Mouse (Mus musculus) brain, adult 2 months (tissue): ENCODE data around the gene Nkx6-2.

Experiments used
- DNase-seq: peaks from one replicate; pipeline ENCODE4 v3.0.0; 2011; ENCODE audit warnings: low read depth, low spot score

The Nkx6-2 gene

DNA sequence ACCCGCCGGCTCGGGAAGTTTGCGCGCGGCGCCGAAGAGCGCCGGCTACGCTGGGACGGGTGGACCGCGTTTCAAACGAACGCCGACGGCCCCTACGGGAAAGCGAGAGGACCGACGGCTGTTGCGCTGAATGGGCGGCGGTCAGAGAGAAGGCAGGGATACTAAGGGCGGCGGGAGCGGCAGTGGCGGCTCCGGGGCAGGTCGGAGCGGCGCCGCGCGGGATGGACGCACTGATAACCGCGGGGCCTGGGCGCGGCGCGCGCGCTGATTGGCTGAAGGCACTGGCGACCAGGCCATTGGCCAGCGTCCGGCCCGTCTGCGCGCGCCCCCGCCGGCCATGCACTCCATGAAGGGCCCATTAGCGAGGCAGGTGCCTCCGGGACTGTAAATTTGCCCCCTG is at the start of gene Nkx6-2:
Gene Nkx6-2, minus strand, starts transcription at position 203 of the 400 bp plus-strand sequence.
- DNase-seq: peak; percentile 76

DNA sequence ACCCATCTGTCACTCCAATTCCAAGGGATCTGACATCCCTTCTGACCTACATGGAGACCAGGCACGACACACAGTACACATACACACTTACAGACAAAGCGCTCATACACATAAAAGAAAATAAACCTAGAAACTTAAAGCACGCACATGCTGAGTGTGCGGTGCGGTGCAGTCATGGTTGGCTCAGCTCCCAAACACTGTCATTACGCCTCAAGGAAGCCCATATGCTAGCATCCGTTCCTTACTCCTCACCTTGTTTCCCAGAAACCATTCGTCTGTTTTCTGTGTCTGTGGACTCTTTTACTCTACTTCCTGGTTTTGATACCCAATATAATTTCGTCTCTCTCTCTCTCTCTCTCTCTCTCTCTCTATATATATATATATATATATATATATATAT is 42.6 kb upstream of the Nkx6-2 start:
- DNase-seq: peak; percentile 18

DNA sequence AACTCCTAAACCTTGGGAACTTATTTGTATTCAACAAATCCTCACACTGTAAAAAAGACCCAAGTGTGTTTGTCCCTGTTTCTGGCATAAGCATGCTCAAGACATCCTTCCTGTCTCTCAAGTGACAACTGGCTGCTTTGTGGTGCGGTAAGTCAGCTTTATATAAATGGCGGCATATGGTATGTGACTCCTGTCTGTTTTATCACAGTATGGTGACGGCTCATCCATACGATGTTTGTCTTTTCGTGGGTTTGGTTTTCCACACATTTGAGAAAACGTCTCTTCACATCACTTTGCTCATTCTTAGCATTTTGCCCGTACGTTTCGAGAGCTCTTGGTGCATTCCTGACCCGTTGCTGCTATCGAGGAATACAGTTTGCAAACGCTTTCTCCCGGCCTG is 40.0 kb upstream of the Nkx6-2 start:
- DNase-seq: peak; percentile 24

DNA sequence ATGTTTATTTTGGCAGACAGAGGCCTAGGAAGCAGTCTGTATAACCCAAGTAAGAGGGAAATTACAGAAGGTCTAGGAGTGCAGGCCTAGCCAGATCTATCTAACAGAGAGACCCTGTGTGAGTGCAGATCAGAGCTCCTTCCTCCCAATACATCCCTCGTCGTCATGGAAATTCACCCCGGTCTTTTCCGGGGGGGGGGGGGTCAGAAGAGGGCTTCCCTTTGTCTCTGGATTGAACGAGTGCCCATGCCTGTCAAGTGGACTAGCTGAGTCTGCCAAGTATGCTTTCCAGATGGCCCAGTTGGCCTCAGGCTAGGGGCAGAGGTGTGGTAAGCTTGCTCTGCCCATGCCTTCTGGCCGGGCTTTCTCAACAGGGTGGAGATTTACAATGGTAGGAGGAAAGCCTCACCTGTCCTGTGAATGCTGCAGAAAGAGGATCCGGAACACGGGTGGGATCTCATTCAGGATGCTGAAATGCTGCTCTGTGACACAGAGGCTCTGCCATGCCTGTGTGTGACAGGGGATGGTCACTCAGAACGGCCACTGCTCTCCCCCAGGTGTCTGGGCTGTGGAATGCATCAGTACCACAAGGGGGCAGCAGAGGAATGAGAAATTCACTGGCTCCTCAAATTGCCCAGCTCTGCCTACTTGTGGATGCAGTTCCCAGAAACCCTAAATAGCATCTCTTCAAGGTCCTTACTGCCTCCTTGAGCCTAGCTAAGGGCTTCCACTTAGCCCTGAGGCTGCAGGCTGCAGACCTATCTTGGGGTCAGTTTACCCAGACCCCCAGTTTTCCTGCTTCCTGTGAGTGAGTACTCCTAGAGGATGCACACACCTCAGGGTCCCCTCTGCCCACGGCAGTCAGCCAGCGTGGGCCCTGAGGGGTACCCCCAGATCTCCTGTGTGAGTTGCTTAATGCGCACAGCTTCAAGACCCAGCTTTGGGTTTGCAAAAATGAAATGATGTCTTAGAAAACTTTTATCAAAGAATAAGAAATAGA is 33.5 kb upstream of the Nkx6-2 start:
- DNase-seq: peak; percentile 91

DNA sequence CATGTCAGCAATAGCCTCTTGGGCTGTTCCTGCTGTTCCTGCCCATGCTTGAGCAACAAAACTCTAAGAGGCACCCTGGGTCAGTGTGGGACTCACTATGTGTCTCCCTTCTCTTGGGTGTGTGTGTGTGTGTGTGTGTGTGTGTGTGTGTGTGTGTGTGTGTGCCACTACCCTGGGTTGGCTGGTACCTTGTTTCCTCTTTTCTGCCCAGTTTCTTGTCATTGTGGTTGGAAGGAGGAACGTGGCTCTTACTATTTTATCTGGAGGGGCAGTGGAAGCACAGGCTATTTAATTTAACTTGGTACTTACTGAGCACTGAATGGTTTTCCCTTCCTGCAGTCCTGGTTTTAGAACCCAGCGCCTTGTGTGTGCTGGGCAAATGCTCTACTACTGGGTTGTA is 27.7 kb upstream of the Nkx6-2 start:
- DNase-seq: no peak

DNA sequence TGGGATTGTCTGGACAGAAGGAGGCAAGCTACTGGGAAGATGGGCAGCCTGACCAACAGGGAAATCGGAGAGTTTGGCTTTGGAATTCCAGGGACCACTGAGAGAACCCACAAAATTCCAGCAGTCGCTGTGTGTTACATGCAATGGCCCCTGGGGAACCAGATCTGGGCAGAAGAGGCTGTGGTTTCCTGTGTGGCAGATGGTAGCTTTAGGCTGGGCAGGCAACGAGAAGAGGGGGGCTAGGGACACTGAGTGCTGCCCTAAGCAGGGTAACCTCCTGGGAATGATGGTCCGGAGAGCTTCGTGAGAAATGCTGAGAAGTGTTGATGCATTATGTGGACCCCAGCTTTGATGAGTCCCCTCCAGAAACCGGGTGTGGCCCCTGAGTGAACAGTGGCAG is 13.3 kb upstream of the Nkx6-2 start:
- no peak for DNase-seq

DNA sequence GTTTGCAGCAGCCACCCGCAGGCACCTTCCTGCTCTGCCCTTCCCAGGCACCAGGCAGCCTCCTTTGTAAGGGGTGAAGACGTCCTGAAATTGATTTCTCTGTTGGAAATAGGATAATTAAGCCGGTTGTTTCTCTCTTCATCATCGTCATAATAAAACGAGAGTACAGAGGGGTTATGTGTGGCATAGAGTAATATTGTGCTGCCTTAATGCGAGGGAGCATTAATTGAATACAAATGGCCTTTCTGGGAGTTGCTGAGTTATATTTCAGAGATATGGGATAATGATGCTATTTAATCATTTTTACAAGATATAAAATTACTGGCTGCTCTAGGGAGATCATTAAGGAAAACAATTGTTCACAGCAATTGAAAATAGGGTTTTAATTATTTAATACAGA is 12.7 kb upstream of the Nkx6-2 start:
- no peak for DNase-seq

DNA sequence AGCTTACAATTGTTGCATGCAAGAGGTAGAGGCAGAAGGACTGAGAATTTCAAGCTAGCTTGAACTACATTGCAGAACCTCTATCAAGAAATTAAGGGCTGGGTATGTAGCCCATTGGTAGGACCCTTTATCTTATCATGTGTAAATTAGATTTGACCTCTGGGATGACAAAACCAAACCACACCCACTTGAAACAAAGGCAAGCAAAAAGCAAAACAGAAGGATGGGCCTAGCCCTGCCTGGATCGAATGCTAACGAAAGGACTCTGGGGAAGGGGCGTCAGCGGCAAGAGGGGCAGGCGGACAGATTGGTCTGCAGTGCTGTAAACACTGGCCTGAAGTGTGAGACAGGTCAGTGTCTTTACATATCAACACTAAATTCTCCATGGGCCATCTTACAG is 8.7 kb upstream of the Nkx6-2 start:
- no peak for DNase-seq

DNA sequence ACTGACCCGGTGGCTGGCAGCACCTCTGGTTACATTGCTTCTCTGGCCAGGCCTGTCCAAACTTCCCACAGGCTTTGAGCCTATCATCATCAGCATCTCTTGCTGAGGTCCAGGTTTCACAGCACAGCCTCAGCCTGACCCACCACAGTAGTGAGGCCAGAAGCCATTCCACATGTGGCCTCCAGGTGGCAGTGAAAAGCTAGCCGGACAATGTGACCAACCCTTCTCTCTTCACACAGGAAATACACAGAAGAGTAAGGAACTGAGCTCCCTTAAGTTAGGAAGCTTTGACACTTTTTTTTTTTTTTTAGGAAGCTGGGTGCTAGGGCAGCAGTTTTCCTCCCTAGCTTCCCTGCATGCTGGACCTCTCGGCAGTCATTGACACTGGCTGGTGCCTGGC is 7.7 kb upstream of the Nkx6-2 start:
- peak; percentile 65 for DNase-seq

DNA sequence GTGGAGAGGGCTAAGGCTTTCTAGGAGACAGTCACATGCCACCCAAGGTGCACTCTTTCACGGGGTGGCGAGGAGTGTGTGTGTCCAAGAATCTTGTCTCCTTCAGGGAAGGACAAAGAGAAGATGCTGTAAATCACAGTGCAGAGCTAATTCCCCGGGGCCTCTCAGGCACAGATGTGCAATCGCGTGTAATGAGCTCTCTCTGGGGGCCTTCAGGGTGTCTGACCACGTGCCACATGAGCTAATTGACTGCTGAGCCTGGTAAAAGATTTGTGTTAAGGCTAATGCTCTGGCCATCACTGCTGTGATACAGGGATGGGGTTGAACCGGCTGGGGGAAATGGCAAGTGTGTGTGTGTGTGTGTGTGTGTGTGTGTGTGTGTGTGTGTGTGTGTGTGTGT is 5.3 kb upstream of the Nkx6-2 start:
- DNase-seq: no peak

DNA sequence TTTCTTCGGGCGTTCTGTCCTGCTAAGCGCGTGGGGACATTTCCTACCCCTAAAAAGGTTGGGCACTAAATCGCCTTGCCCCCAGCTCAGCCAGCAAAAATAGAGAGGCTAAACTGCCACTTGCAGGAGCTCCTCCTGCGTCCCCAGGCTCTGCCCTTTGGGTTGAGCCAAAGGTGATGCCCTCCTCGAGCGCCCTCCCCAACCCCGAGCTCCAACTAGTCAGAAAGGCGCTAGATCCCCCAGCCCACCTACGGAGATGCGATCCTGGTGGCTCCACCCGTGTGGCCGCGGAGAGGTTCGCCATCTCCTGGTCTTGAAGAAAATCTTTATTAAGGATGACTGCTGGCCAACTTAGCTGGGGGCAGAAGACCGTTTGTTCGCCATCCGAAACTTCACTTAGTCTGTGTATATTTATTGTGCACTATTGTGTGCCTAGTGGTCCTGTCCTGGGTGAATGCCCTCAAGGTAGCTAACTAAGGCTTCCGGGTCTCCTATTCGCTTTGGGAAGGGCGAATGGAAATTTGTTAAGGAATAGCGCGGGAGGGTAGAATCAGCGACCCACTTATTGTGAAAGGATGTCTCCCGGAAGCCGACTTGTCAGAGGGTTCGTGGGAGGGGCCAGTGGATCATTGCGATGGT is 2.7 kb upstream of the Nkx6-2 start:
- no peak for DNase-seq

DNA sequence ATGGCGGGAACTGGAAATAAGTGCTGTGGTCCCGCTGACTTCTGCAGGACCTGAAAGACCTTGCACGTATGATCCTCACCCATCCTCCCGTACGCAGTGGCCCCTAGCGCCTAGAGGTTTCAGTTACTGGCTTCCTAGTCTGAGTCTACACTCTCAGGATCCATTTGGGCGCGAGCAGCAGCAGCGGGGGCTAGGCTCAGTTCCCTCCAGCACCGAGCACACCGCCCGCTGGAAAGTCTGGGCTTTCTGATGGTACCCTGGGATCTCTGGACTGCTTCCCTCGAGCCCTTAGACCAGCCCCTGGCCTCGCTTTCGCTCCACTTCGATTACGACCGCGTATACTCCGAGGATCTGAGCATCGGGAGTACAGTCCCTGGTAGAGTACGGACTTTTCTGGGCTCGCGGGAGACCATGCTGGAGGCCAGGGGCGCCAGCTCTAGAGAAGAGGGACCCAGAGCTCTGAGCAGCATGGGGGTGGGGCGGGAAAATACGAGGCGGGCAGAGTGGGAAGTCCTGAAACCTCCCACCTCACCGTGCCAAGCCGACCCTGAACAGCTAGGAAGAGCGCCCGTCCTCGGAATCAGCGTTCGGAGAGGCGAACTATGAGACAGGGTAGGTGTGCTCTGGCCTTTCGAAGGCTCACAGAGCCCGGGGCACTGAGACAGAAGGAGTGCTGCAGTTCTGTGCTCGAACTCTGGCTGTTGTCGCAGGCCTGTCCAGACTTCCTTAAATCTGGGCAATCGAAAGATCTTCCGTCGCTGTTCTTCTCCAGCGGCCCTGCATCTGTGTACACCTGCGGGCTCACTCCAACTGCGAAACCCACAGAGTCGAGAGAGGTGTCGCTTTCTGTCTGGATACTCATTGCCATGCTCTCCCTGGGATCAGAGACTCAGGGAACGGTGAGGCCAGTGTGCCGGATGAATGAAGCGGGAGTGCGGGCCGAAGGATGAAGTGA is 1.9 kb upstream of the Nkx6-2 start:
- no peak for DNase-seq

DNA sequence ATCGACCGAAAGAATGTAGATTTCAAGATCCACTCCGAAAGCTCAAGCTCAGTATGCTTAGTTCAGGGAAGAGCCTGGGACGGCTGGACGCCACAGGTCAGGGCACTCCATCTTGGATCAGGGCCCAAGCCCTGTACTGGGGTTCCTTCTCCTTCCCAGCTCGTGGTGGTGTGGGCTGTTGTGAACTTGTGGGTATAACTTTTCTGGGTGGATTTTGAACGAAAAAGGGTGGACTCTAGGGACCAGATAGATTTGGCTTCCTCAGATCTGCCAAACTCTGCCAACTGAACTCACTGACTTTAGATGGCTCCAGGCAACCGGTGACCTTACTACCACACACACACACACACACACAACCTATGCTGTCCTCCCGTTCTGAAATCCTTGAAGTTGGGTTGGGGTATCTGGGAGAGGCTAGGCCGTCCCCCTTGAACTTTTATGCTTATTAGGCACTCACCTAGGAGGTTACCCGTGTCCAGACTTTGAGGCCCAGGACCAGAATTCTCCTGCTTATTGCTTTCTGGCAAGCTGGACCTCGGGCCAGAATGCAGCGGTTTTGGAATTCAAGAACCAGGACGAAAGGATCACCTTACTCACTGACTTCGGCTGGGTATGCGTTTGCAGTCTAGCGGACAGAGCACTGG is 619 bp upstream of the Nkx6-2 start:
- no peak for DNase-seq

DNA sequence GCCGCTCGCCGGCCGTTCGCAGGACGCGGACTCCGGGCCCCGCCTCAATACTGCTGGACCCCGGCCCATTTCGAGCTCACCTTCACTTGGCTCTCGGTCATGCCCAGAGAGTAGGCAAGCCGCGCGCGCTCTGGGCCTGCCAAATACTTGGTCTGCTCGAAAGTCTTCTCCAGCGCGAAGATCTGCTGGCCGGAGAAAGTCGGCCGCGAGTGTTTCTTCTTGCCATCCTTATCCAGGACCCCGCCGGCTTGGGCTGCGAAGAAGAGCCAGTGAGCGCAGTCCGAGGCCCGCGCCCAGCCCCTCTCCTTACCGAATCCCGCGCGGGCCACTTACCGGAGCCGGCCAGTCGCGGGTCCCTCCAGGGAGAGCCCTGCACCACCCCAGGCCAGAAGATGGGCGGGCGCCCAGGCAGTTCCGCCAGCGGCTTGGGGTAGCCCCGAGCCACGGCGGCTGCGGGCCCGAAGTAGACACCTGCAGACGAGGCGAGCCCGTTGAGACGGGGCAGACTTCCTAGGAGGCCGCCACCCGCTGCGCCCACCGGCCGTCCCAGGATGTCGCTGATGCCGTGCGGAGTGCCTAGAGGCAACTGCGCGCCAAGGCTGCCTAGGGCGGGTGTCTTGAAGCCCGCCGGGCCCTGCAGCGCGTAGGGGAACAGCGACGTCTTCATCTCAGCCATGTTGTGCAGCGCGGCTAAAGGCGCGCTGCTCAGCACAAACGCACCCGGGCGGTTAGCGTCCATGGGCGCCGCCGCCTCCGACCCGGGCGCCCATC is 611 bp downstream of the Nkx6-2 start:
- DNase-seq: no peak

DNA sequence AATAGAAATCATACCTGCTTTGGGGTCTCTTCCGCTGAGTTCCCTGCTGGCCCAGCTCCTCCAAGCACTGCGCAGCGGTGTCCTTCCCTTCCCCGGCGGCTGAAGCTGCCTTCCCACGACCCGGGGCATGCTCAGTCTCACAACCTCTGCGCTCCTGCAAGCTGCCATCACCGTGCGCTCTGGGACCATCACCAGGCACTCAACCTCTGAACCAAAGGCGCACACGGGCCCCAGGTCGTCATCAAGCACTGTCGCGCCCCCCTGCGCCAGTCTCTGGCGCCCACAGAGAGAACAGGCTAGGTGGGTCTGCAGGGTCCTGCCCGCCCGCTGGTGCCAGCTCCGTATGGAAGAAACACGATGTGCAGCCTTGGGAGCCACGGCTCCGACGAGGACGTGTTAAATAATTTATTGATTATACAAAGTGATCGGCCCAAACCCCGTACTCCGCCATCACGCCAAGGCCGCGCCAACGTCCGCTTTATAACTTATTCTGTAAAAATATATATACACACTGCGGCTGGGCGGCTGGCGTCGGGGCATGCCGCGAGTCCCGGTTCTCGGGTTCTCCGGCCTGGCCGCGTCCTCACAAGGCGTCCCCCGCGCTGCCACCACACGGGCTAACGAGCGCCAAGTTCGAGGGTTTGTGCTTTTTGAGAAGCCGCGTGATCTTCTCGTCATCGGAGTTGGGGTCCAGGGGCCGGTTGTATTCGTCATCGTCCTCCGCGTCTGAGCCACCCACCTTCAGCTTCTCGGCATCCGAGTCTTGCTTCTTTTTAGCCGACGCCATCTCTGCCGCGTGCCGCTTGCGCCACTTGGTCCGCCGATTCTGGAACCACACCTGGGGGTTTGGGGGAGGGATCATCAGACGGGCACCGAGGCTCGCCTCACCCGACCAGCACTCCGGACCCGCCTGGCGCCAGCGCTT is 1.5 kb downstream of the Nkx6-2 start:
- peak; percentile 34 for DNase-seq

DNA sequence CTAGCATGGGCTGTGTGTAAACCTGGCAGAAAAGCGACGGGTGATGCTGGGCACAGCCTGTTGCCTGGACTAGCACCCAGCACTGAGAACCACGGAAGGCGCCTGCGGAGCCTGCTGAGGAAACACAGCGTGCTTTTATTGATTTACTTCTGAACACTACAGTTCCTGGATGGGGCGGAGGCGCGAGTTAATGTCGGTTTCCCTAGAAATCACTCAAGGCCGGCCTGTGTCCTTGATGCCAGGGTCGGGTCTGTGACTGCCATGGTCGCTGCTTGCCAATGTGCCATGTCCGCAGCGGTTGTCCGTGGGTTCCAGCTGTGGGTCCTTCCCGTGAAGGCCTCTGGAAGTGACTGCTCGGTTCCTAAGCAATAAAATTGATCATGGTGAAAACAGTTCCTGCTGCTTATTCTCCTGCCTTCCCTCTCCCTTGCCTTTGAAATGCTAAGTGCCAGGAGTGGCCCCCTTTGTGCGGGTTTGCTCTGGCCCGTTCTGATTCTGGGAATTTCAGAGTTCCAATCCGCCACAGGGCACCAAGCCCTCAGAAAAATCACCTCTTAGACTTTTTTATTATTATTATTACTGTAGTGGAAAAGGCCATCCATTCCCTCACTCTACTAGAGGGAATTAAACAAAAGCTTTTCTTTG is 3.2 kb downstream of the Nkx6-2 start:
- DNase-seq: no peak

DNA sequence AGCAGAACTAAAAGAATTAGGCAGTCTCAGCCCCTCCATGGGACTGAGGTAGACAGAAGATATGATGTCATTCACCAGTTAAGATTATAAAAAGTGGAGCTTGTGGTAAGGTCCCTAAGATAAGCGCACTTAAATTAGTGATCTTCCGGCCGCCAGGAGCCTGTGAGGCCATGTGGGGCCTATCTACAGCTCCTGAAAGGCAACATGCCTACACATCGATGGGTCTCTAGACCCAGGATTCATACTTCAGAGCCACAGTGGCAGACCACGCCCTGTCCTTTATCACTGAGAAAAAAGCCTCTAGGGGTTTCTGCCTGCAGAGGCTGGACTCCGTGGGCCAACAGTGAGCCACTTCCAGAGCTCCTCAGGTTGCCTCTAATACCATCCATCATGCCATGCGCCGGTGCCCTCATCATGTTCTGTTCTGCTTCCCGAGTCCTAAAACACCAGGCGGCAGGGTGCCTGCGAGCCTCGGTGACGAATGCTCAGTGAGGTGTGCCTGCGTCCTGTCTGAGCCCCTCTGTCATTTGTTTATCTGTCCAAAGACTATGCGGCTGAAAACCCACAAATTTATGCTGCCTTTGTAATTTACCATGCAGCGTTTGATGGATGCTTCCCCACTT is 6.4 kb downstream of the Nkx6-2 start:
- no peak for DNase-seq

DNA sequence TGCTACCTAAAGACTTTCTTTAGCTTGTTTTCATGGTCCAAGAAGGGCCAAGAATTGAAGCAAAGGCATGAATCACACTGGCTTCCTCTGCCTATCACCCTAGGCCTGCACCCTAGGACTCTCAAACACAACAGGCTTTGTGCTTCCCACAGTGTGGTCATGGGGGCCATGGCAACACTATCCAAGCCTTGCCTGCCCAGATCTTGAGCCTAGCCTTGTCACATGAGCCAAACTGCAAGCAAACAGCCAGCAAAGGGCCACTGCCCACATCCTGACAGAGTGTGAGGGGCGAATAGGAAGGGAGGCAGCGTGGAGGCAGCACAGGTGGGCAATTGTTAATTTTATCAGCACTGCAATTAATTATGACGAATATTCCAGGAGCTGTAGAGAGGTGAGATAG is 9.9 kb downstream of the Nkx6-2 start:
- peak; percentile 82 for DNase-seq

DNA sequence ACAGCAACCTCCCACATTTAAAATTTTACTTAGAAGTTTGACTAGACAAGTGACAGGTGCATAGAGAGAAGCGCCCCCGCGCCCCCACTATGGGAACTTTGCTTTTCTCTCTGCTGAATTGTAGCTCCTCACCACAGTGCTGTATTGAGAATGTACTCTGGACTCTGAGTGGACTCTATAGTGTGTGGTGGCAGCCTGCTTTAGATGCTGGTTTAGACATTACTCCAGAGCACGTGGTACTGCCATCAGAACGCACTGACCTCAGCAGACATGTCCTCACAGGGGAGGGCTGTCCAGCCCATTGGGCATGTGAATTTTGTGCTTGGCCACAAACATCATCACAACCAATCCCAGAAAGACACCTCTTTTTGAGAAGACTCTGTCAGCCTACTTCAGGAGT is 11.8 kb downstream of the Nkx6-2 start:
- no peak for DNase-seq
